Mouse (Mus musculus): Measurements from ENCODE around the gene Cnnm2. TPM values are rescaled to one million over a fixed set of nuclear protein-coding genes. Genes with fewer than 3 reads are reported as not detected.
"Not testable (repeated sequence)": the region's sequence is repeated elsewhere in the genome, so short reads cannot be mapped to it uniquely, and the experiment has no call there.

Cnnm2 gene
- polyA plus RNA-seq, 1 experiment = not detected

- no peak overlapping the region for H3K27ac ChIP-seq (ENCODE audit: insufficient read depth, low read depth, low read length)
- H3K4me3 ChIP-seq (ENCODE audit: insufficient read depth, low read depth, low read length) = peak overlapping the region; percentile 47
- WGBS = 27% methylated on average over 12 of the region's 12 CpGs
- peaks cover 10% of the 10 kb centered on the region for H3K4me1 ChIP-seq (ENCODE audit: control insufficient read depth, insufficient read depth, low read length)
- TF ChIP-seq CTCF (IDR thresholded peaks at IDR 0.05; ENCODE audit: insufficient read depth, low read depth, low read length) (no peak), POLR2A (IDR thresholded peaks at IDR 0.05; ENCODE audit: insufficient read depth, low read depth, low read length) (no peak)
Observed at GRCm38 (mm10) chr19:46763932-46764762, 2.8 kb downstream of the Cnnm2 start.

GRCm38 (mm10) chr19:46764763-46765117 is 3.3 kb downstream of the Cnnm2 start:
- WGBS = 29% methylated on average over 9 of the region's 9 CpGs
- no peak overlapping the region for H3K27ac ChIP-seq (ENCODE audit: insufficient read depth, low read depth, low read length)
- H3K4me1 ChIP-seq (ENCODE audit: control insufficient read depth, insufficient read depth, low read length) = peaks cover 10% of the 10 kb centered on the region
- TF ChIP-seq POLR2A (IDR thresholded peaks at IDR 0.05; ENCODE audit: insufficient read depth, low read depth, low read length) (no peak), CTCF (IDR thresholded peaks at IDR 0.05; ENCODE audit: insufficient read depth, low read depth, low read length) (no peak)
- H3K4me3 ChIP-seq (ENCODE audit: insufficient read depth, low read depth, low read length) = peak overlapping the region; percentile 47

DNA sequence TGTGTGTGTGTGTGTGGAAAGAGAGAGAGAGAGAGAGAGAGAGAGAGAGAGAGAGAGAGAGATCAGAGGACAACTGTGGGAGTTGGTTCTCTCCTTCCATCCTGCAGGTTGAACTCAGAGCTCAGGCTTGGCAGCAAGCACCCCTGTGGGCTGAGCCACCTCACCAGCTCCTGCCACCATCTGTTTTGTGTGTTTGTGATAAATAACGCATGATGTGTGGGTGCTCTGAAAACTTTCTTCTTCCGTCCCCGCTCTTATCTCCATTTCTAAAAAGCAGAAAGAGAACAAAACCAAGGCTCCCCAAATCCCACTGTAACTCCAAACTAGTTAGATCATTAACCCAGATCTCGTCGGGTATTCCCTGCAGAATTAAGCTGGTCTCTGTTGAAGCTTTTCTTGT is 4.7 kb downstream of the Cnnm2 start:
- H3K4me3 ChIP-seq (ENCODE audit: insufficient read depth, low read depth, low read length) = peak overlapping the region; percentile 29; the same call in 1 of the 2 replicates
- TF ChIP-seq CTCF (IDR thresholded peaks at IDR 0.05; ENCODE audit: insufficient read depth, low read depth, low read length) (no peak), POLR2A (IDR thresholded peaks at IDR 0.05; ENCODE audit: insufficient read depth, low read depth, low read length) (no peak)
- WGBS = 17% methylated on average over 5 of the region's 5 CpGs
- H3K27ac ChIP-seq (ENCODE audit: insufficient read depth, low read depth, low read length) = no peak overlapping the region
- H3K4me1 ChIP-seq (ENCODE audit: control insufficient read depth, insufficient read depth, low read length) = peaks cover 12% of the 10 kb centered on the region

DNA sequence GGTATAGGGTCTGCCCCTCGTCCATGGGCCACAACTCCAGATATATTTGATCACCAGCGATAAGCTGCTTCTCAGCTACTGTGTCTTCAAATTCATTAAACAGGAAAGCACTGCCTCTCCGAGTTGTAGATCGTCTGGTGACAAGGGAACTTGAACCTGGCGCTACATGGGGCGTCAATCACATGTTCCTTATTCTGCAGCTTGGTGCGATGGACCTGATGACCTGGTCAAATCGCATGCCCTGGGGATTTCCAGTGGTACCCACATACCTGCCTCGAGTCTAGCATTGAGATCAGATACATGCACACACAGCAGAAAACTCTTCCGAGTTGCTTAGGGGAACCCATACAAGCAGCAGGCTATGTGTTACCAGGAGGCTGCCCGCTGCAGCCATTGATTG is 8.4 kb downstream of the Cnnm2 start:
- WGBS = 90% methylated on average over 11 of the region's 11 CpGs
- Histone ChIP-seq H3K4me1 (ENCODE audit: control insufficient read depth, insufficient read depth, low read length) (peaks cover 14% of the 10 kb centered on the region), H3K4me3 (ENCODE audit: insufficient read depth, low read depth, low read length) (no peak overlapping the region), H3K27ac (ENCODE audit: insufficient read depth, low read depth, low read length) (no peak overlapping the region)
- TF ChIP-seq CTCF (IDR thresholded peaks at IDR 0.05; ENCODE audit: insufficient read depth, low read depth, low read length) = no peak
- TF ChIP-seq POLR2A (IDR thresholded peaks at IDR 0.05; ENCODE audit: insufficient read depth, low read depth, low read length) = no peak

GRCm38 (mm10) chr19:46771801-46772200 is 10.4 kb downstream of the Cnnm2 start:
- peaks cover 13% of the 10 kb centered on the region; the same call in 1 of the 2 replicates for H3K4me1 ChIP-seq (ENCODE audit: control insufficient read depth, insufficient read depth, low read length)

DNA sequence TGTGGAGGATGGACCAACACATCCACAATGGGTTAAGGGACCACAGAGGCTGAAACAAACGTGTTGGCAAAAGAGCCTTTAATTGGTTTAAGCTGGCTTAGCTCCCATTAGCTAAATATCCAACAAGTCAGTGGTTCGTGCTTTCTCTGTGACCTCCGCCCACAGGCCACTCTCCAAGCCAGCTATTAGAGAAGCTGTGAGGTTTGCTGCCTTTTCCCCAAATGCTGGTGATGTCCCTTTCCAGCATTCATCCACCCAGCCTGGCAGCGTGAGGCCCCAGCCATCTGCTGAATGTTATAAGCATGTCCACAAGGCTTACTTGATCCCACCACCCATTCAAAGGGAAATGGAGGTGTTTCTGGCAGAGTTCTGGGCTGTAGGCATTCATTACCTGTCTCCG is 15.0 kb downstream of the Cnnm2 start:
- peaks cover 10% of the 10 kb centered on the region; the same call in 1 of the 2 replicates for H3K4me1 ChIP-seq (ENCODE audit: control insufficient read depth, insufficient read depth, low read length)
- WGBS = 43% methylated on average over 5 of the region's 5 CpGs
- TF ChIP-seq POLR2A (IDR thresholded peaks at IDR 0.05; ENCODE audit: insufficient read depth, low read depth, low read length) (no peak), CTCF (IDR thresholded peaks at IDR 0.05; ENCODE audit: insufficient read depth, low read depth, low read length) (no peak)
- H3K4me3 ChIP-seq (ENCODE audit: insufficient read depth, low read depth, low read length) = no peak overlapping the region
- no peak overlapping the region for H3K27ac ChIP-seq (ENCODE audit: insufficient read depth, low read depth, low read length)

More at GRCm38 (mm10) chr19:46771801-46772200, 10.4 kb downstream of the Cnnm2 start:
- WGBS = 73% methylated on average over 6 of the region's 6 CpGs
- TF ChIP-seq POLR2A (IDR thresholded peaks at IDR 0.05; ENCODE audit: insufficient read depth, low read depth, low read length) (no peak), CTCF (IDR thresholded peaks at IDR 0.05; ENCODE audit: insufficient read depth, low read depth, low read length) (no peak)
- Histone ChIP-seq H3K4me3 (ENCODE audit: insufficient read depth, low read depth, low read length) (no peak overlapping the region), H3K27ac (ENCODE audit: insufficient read depth, low read depth, low read length) (no peak overlapping the region)

GRCm38 (mm10) chr19:46776850-46777249 is 15.5 kb downstream of the Cnnm2 start:
- WGBS = 69% methylated on average over 3 of the region's 3 CpGs
- Histone ChIP-seq H3K27ac (ENCODE audit: insufficient read depth, low read depth, low read length) (no peak overlapping the region), H3K4me1 (ENCODE audit: control insufficient read depth, insufficient read depth, low read length) (peaks cover 10% of the 10 kb centered on the region; the same call in 1 of the 2 replicates), H3K4me3 (ENCODE audit: insufficient read depth, low read depth, low read length) (no peak overlapping the region)
- TF ChIP-seq POLR2A (IDR thresholded peaks at IDR 0.05; ENCODE audit: insufficient read depth, low read depth, low read length) = no peak
- TF ChIP-seq CTCF (IDR thresholded peaks at IDR 0.05; ENCODE audit: insufficient read depth, low read depth, low read length) = no peak

- no peak overlapping the region for H3K4me3 ChIP-seq (ENCODE audit: insufficient read depth, low read depth, low read length)
- TF ChIP-seq CTCF (IDR thresholded peaks at IDR 0.05; ENCODE audit: insufficient read depth, low read depth, low read length) = no peak
- no peak for TF ChIP-seq POLR2A (IDR thresholded peaks at IDR 0.05; ENCODE audit: insufficient read depth, low read depth, low read length)
- H3K4me1 ChIP-seq (ENCODE audit: control insufficient read depth, insufficient read depth, low read length) = peaks cover 10% of the 10 kb centered on the region; the same call in 1 of the 2 replicates
- H3K27ac ChIP-seq (ENCODE audit: insufficient read depth, low read depth, low read length) = no peak overlapping the region
- WGBS = 85% methylated on average over 12 of the region's 12 CpGs
Observed at GRCm38 (mm10) chr19:46777928-46778680, 16.7 kb downstream of the Cnnm2 start.

- H3K27ac ChIP-seq (ENCODE audit: insufficient read depth, low read depth, low read length); H3K4me3 ChIP-seq (ENCODE audit: insufficient read depth, low read depth, low read length): not testable (repeated sequence)
- 90% methylated on average over 1 of the region's 1 CpGs for WGBS
- peaks cover 15% of the 10 kb centered on the region for H3K4me1 ChIP-seq (ENCODE audit: control insufficient read depth, insufficient read depth, low read length)
Observed at GRCm38 (mm10) chr19:46779130-46779529, 17.7 kb downstream of the Cnnm2 start.

Measured in olfactory bulb, adult 2 months (tissue).